Mouse (Mus musculus): Measurements from ENCODE around the gene Homer1.

Gene Homer1

GRCm38 (mm10) chr13:93406855-93407254 is 107.4 kb downstream of the Homer1 start:
- no peak for DNase-seq

GRCm38 (mm10) chr13:93410343-93410742 is 110.9 kb downstream of the Homer1 start:
- no peak for DNase-seq

- DNase-seq: no peak
Observed at GRCm38 (mm10) chr13:93415055-93415454, 115.6 kb downstream of the Homer1 start.

GRCm38 (mm10) chr13:93418292-93418691 is 118.9 kb downstream of the Homer1 start:
- no peak for DNase-seq

GRCm38 (mm10) chr13:93419779-93420178 is 120.3 kb downstream of the Homer1 start:
- no peak for DNase-seq

GRCm38 (mm10) chr13:93423224-93423623 is 123.8 kb downstream of the Homer1 start:
- DNase-seq: no peak

- no peak for DNase-seq
Observed at GRCm38 (mm10) chr13:93427920-93428876, 128.8 kb downstream of the Homer1 start.

GRCm38 (mm10) chr13:93429205-93429604 is 129.8 kb downstream of the Homer1 start:
- no peak for DNase-seq

- no peak for DNase-seq
Observed at GRCm38 (mm10) chr13:93440167-93440566, 140.7 kb downstream of the Homer1 start.

- peak; percentile 42 for DNase-seq
Observed at GRCm38 (mm10) chr13:93453275-93453674, 153.8 kb downstream of the Homer1 start.
